8 mouse cellular contexts compared by ENCODE assay signal in the genomic region with DNA sequence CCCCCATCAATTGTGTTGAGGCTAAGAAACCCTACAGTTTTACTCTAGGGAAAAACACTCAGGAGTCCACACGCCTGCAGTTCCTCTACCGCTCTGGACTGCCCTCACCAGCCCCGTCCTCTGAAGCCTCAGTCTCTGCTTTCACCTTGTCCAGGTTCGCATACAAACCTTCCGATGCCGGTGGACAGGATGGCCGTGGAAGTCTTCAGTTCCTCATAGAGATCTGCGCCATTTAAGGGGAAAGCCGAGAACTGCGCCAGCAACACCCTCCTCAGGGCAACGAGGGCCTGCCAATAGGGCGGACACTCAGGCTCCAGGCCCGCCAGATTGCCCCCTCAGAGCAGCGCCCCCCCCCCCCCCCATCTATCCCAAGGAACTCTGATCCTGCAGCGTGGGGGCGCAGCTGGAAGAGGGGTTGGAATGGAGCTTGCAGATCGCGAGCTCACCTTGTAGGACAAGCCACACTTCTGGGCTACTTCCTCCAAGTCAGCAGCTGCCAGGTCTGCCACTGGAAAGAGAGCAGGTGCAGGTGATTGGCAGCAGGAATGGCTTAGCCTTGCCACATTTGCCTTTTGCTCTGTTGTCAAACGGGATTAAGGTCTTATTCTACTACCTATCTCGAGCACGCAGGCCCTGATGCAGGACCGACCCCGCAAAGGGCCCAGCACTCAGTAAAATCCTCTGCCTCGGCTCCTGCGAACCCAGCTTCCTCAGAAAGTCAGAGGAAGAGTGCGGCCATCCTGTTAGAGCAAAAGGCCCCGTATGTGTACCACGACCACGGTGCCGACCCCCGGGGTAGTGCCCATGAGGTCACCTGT. TPM values are rescaled to one million over a fixed set of nuclear protein-coding genes. Genes with fewer than 3 reads are reported as not detected.
DNase-seq lines count a peak whose midpoint lies in the region; ATAC-seq lines count a peak whose summit lies in the region.

No protein-coding gene starts in this region.

- 0 out of 2 replicates have a peak, but pooled peaks cover 2% of the 10 kb centered on the region for H3K36me3 ChIP-seq in erythroblast, embryonic 14.5 days (ENCODE audit: control insufficient read depth)
- no peaks in the 10 kb centered on the region for H3K36me3 ChIP-seq in limb, embryonic 12.5 days
- no peaks in the 10 kb centered on the region for H3K36me3 ChIP-seq in midbrain, embryonic 16.5 days (ENCODE audit: control insufficient read depth, insufficient read depth, low read length)

- no peaks in the 10 kb centered on the region for H3K9me3 ChIP-seq in erythroblast, embryonic 14.5 days (ENCODE audit: control insufficient read depth, low read length)
- no peaks in the 10 kb centered on the region for H3K9me3 ChIP-seq in limb, embryonic 12.5 days
- H3K9me3 ChIP-seq in midbrain, embryonic 16.5 days (replicated peaks; ENCODE audit: control insufficient read depth, low read length, poor library complexity, severe bottlenecking): no peaks in the 10 kb centered on the region

- peak; percentile 51 for DNase-seq in CD4-positive, CD25-positive, alpha-beta regulatory T cell, adult 2 months (ENCODE audit: low read depth, low spot score)
- peak; percentile 41 for DNase-seq in cerebellum, adult 9-11 months
- DNase-seq in heart, postnatal 14 days: peak; percentile 7 to 20
- DNase-seq in layer of hippocampus, adult 8-10 months (ENCODE audit: low spot score in 2 of 2): no peak

- WGBS in limb, embryonic 12.5 days: 8% methylated on average over 31 of the region's 31 CpGs
- WGBS in midbrain, embryonic 16.5 days: 3% methylated on average over 31 of the region's 31 CpGs

- intact Hi-C loops in heart, postnatal 14 days (cut with DNase I): loop anchor here (1.0 to 5.0 kb wide), 4 partner anchors 127 to 654 kb away; a partner anchor contains a TSS

- peak overlapping the region; percentile 87 for H3K4me2 ChIP-seq in limb, embryonic 12.5 days
- peak overlapping the region; percentile 94 for H3K4me2 ChIP-seq in midbrain, embryonic 16.5 days (ENCODE audit: low read length)

- peak overlapping the region; percentile 46; the same call in 1 of the 2 replicates for H3K27ac ChIP-seq in limb, embryonic 12.5 days
- H3K27ac ChIP-seq in midbrain, embryonic 16.5 days (ENCODE audit: low read length): peak overlapping the region; percentile 60

- H3K27me3 ChIP-seq in erythroblast, embryonic 14.5 days (ENCODE audit: control insufficient read depth): peaks cover 13% of the 10 kb centered on the region
- H3K27me3 ChIP-seq in limb, embryonic 12.5 days: peaks cover 8% of the 10 kb centered on the region; the same call in 1 of the 2 replicates
- H3K27me3 ChIP-seq in midbrain, embryonic 16.5 days (ENCODE audit: control insufficient read depth, insufficient read depth, low read depth, low read length): peaks cover 8% of the 10 kb centered on the region; the same call in 1 of the 2 replicates

- H3K9ac ChIP-seq in limb, embryonic 12.5 days (replicated peaks): peak overlapping the region; percentile 65
- H3K9ac ChIP-seq in midbrain, embryonic 16.5 days (ENCODE audit: low read depth, low read length): peak overlapping the region; percentile 76

- H3K4me3 ChIP-seq in erythroblast, embryonic 14.5 days (replicated peaks): peak overlapping the region; percentile 85
- peak overlapping the region; percentile 63 for H3K4me3 ChIP-seq in limb, embryonic 12.5 days (replicated peaks)
- peak overlapping the region; percentile 57 for H3K4me3 ChIP-seq in midbrain, embryonic 16.5 days (ENCODE audit: low read depth, low read length)

- ATAC-seq in erythroblast, adult 5-6 weeks (replicated peaks; ENCODE audit: low FRiP score, poor library complexity, severe bottlenecking): no peak; the same call in 1 of the 2 replicates
- peak; percentile 18; the same call in 1 of the 2 replicates for ATAC-seq in limb, embryonic 12.5 days (ENCODE audit: insufficient number of reproducible peaks, insufficient read depth, low FRiP score, low TSS enrichment, low read depth)
- ATAC-seq in midbrain, embryonic 16.5 days: peak; percentile 61

- H3K4me1 ChIP-seq in erythroblast, embryonic 14.5 days (ENCODE audit: control insufficient read depth): peaks cover 26% of the 10 kb centered on the region
- H3K4me1 ChIP-seq in limb, embryonic 12.5 days (replicated peaks): peaks cover 17% of the 10 kb centered on the region; the same call in 1 of the 2 replicates
- peaks cover 14% of the 10 kb centered on the region for H3K4me1 ChIP-seq in midbrain, embryonic 16.5 days (ENCODE audit: control insufficient read depth, insufficient read depth, low read length)

RNA-seq across cellular contexts. Expression of a gene that starts 0.7 kb away (rescaled TPM):
- 0.05 and 0.19 TPM in 2 replicates for polyA plus RNA-seq in erythroblast, embryonic 14.5 days (2012)
- 1.5 and 10.0 TPM in 2 replicates for total RNA-seq in erythroblast, adult 5-6 weeks (2015; ENCODE audit: low replicate concordance)
- 2.5 and 2.6 TPM in 2 replicates for total RNA-seq in erythroblast, adult 5-6 weeks (2017; ENCODE audit: low replicate concordance)
- 1 to 10 TPM; 8.0 to 8.3 TPM for total RNA-seq in heart, postnatal 14 days (2021)
- 10.3 and 11.8 TPM in 2 replicates for polyA plus RNA-seq in limb, embryonic 12.5 days (2016; fragmentation: Nextera tagmentation; extraction: Ambion mirVana)
- polyA plus RNA-seq in midbrain, embryonic 16.5 days (2015; fragmentation: Nextera tagmentation; extraction: Ambion mirVana): 13.6 and 13.7 TPM in 2 replicates
- total RNA-seq in layer of hippocampus, adult 8-10 months (2022): 10 to 100 TPM; 15.1 to 18.6 (median 17.1) TPM

RNA-seq across cellular contexts. Expression of a gene that starts 2.2 kb away (rescaled TPM):
- 0.03 TPM in 1 of 2 replicates, not detected in the other for polyA plus RNA-seq in erythroblast, embryonic 14.5 days (2012)
- total RNA-seq in erythroblast, adult 5-6 weeks (2015; ENCODE audit: low replicate concordance): not detected in 2 replicates
- not detected in 2 replicates for total RNA-seq in erythroblast, adult 5-6 weeks (2017; ENCODE audit: low replicate concordance)
- total RNA-seq in heart, postnatal 14 days (2021): not detected
- polyA plus RNA-seq in limb, embryonic 12.5 days (2016; fragmentation: Nextera tagmentation; extraction: Ambion mirVana): 0.32 and 0.49 TPM in 2 replicates
- 1.0 and 1.1 TPM in 2 replicates for polyA plus RNA-seq in midbrain, embryonic 16.5 days (2015; fragmentation: Nextera tagmentation; extraction: Ambion mirVana)
- total RNA-seq in layer of hippocampus, adult 8-10 months (2022): not detected

RNA-seq across cellular contexts. Expression of a gene that starts 18.5 kb away (rescaled TPM):
- 1.0 and 2.2 TPM in 2 replicates for polyA plus RNA-seq in erythroblast, embryonic 14.5 days (2012)
- total RNA-seq in erythroblast, adult 5-6 weeks (2015; ENCODE audit: low replicate concordance): 3.3 and 5.8 TPM in 2 replicates
- 1.5 and 6.5 TPM in 2 replicates for total RNA-seq in erythroblast, adult 5-6 weeks (2017; ENCODE audit: low replicate concordance)
- total RNA-seq in heart, postnatal 14 days (2021): 10 to 100 TPM; 12.6 to 12.7 TPM
- polyA plus RNA-seq in limb, embryonic 12.5 days (2016; fragmentation: Nextera tagmentation; extraction: Ambion mirVana): 39.9 and 46.3 TPM in 2 replicates
- polyA plus RNA-seq in midbrain, embryonic 16.5 days (2015; fragmentation: Nextera tagmentation; extraction: Ambion mirVana): 35.7 and 36.8 TPM in 2 replicates
- total RNA-seq in layer of hippocampus, adult 8-10 months (2022): 10 to 100 TPM; 39.5 to 51.7 (median 46.7) TPM

RNA-seq across cellular contexts. Expression of a gene that starts 18.7 kb away (rescaled TPM):
- polyA plus RNA-seq in erythroblast, embryonic 14.5 days (2012): 4.5 and 6.4 TPM in 2 replicates
- total RNA-seq in erythroblast, adult 5-6 weeks (2015; ENCODE audit: low replicate concordance): 79.9 and 88.6 TPM in 2 replicates
- 115 TPM in 2 replicates for total RNA-seq in erythroblast, adult 5-6 weeks (2017; ENCODE audit: low replicate concordance)
- 1 to 10 TPM; 5.0 to 6.5 TPM for total RNA-seq in heart, postnatal 14 days (2021)
- 18.8 and 19.5 TPM in 2 replicates for polyA plus RNA-seq in limb, embryonic 12.5 days (2016; fragmentation: Nextera tagmentation; extraction: Ambion mirVana)
- polyA plus RNA-seq in midbrain, embryonic 16.5 days (2015; fragmentation: Nextera tagmentation; extraction: Ambion mirVana): 3.9 and 4.2 TPM in 2 replicates
- total RNA-seq in layer of hippocampus, adult 8-10 months (2022): 10 to 100 TPM; 12.1 to 16.0 (median 14.8) TPM

RNA-seq across cellular contexts. Expression of a gene that starts 20.6 kb away (rescaled TPM):
- polyA plus RNA-seq in erythroblast, embryonic 14.5 days (2012): not detected in 2 replicates
- not detected in 2 replicates for total RNA-seq in erythroblast, adult 5-6 weeks (2015; ENCODE audit: low replicate concordance)
- total RNA-seq in erythroblast, adult 5-6 weeks (2017; ENCODE audit: low replicate concordance): not detected in 2 replicates
- 100 to 1,000 TPM; 162 to 164 TPM for total RNA-seq in heart, postnatal 14 days (2021)
- polyA plus RNA-seq in limb, embryonic 12.5 days (2016; fragmentation: Nextera tagmentation; extraction: Ambion mirVana): 11.5 and 12.4 TPM in 2 replicates
- polyA plus RNA-seq in midbrain, embryonic 16.5 days (2015; fragmentation: Nextera tagmentation; extraction: Ambion mirVana): 0.78 and 1.5 TPM in 2 replicates
- 1 to 10 TPM; 1.2 to 2.6 (median 1.6) TPM for total RNA-seq in layer of hippocampus, adult 8-10 months (2022)

Comparison
In these comparisons a context has a peak if more than half of its experiments do, and no peak if none do; other contexts are left out.
1. DNase-seq: peak in CD4-positive, CD25-positive, alpha-beta regulatory T cell, adult 2 months (single experiment), cerebellum, adult 9-11 months (single experiment) and heart, postnatal 14 days (2 of 2); none in layer of hippocampus, adult 8-10 months (0 of 2).
2. Peak in every context shown above with its lines, with median percentiles within 50 percentile points of each other: H3K4me3 ChIP-seq.